ENCODE assay signal across 10 mouse cellular contexts in the genomic region with DNA sequence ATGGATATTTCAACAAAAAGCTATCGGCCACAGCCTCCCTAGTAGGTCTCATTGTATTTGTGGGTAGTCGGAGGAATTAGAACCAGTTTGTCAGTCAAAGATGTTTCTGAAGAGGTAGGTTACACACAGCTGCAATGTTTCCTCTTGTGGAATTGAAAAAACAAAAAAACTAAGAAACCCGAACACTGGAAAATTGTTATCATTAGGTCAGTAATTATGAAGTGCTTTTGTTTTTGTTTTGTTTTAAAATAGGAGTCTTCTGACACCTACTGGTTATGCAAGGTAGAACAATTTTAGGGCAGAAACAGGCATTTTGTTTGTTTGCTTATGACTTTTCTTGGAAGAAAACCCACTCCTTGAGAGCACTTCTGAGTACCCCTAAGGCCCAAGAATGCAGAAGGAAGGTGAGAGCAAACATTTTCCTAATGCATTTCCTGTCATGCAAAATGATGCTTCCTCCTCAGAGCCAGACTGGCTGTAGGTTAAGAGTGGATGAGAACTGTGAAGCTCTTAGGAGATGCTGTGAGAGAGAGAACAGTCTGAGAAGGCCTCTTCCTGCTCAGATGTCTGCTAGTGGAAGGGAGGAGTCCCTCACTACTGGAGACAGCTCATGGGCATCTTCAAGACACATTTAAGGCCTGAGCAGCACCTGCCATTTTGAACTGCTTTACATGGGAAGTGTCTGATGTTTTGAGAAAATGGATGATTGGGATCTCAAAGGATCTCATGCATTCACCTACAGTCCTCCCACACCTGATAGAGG. TPM values are rescaled to one million over a fixed set of nuclear protein-coding genes. Genes with fewer than 3 reads are reported as not detected.
DNase-seq lines count a peak whose midpoint lies in the region; ATAC-seq and TF ChIP-seq lines count a peak whose summit lies in the region.
"Had no signal": no experiment of that assay in that cellular context is flagged by ENCODE, and none has a peak within 500 bp of the region (broad histone marks: within the 10 kb centered on the region; RNA-seq: fewer than 3 reads in every experiment).

No protein-coding gene starts in this region.

- no peaks in the 10 kb centered on the region for H3K9me3 ChIP-seq in intestine, postnatal 0 days (ENCODE audit: control insufficient read depth)
- H3K9me3 ChIP-seq in intestine, embryonic 16.5 days (ENCODE audit: control insufficient read depth, low read length) = no peaks in the 10 kb centered on the region
- H3K9me3 ChIP-seq in E14TG2a.4 (ENCODE audit: low read length) = no peaks in the 10 kb centered on the region; the same call in 1 of the 2 replicates
- H3K9me3 ChIP-seq: limb, embryonic 15.5 days had no signal

- H3K27ac ChIP-seq in intestine, postnatal 0 days (ENCODE audit: low read depth, low read length) = no peak overlapping the region
- H3K27ac ChIP-seq in intestine, embryonic 16.5 days (ENCODE audit: low read length) = no peak overlapping the region
- H3K27ac ChIP-seq: limb, embryonic 15.5 days had no signal

- no peak overlapping the region for H3K9ac ChIP-seq in intestine, postnatal 0 days (ENCODE audit: low read depth, low read length)
- H3K9ac ChIP-seq in intestine, embryonic 16.5 days (ENCODE audit: low read depth, low read length) = no peak overlapping the region
- H3K9ac ChIP-seq: limb, embryonic 15.5 days had no signal

- TF ChIP-seq CTCF in intestine, postnatal 0 days (IDR thresholded peaks at IDR 0.05; ENCODE audit: low read depth) = peak; percentile 72
- peak; percentile 49 for TF ChIP-seq CTCF in E14TG2a.4 (conservative IDR thresholded peaks at IDR 0.05; ENCODE audit: low read length)

- peak overlapping the region; percentile 27; the same call in 1 of the 2 replicates for H3K4me2 ChIP-seq in intestine, postnatal 0 days (replicated peaks; ENCODE audit: low read depth)
- no peak overlapping the region for H3K4me2 ChIP-seq in intestine, embryonic 16.5 days (ENCODE audit: low read depth, low read length)
- H3K4me2 ChIP-seq: limb, embryonic 15.5 days had no signal

- H3K27me3 ChIP-seq in intestine, postnatal 0 days (replicated peaks; ENCODE audit: control insufficient read depth, insufficient read depth, low read length) = no peaks in the 10 kb centered on the region
- no peaks in the 10 kb centered on the region for H3K27me3 ChIP-seq in intestine, embryonic 16.5 days (replicated peaks; ENCODE audit: control insufficient read depth, insufficient read depth, low read length)
- H3K27me3 ChIP-seq in E14TG2a.4 (ENCODE audit: insufficient read depth, low read length) = no peaks in the 10 kb centered on the region
- H3K27me3 ChIP-seq: limb, embryonic 15.5 days had no signal

- no peaks in the 10 kb centered on the region for H3K36me3 ChIP-seq in intestine, postnatal 0 days (ENCODE audit: control insufficient read depth, insufficient read depth)
- no peaks in the 10 kb centered on the region for H3K36me3 ChIP-seq in intestine, embryonic 16.5 days (ENCODE audit: control insufficient read depth, insufficient read depth, low read length)
- H3K36me3 ChIP-seq in E14TG2a.4 (ENCODE audit: insufficient read depth, low read length) = no peaks in the 10 kb centered on the region
- H3K36me3 ChIP-seq: limb, embryonic 15.5 days had no signal

- ATAC-seq in intestine, postnatal 0 days = no peak
- ATAC-seq in intestine, embryonic 16.5 days = no peak

- WGBS in intestine, postnatal 0 days = 55% methylated on average over 3 of the region's 3 CpGs
- 51% methylated on average over 3 of the region's 3 CpGs for WGBS in intestine, embryonic 16.5 days

- H3K4me3 ChIP-seq in intestine, postnatal 0 days (ENCODE audit: low read depth, low read length) = no peak overlapping the region
- no peak overlapping the region for H3K4me3 ChIP-seq in intestine, embryonic 16.5 days (ENCODE audit: low read length)
- H3K4me3 ChIP-seq in E14TG2a.4 (replicated peaks; ENCODE audit: low read length) = no peak overlapping the region
- H3K4me3 ChIP-seq: limb, embryonic 15.5 days had no signal

- DNase-seq in 416B (ENCODE audit: low read depth) = peak; percentile 71
- DNase-seq in induced T-regulatory cell, adult 2 months (ENCODE audit: low read depth) = peak; percentile 52
- DNase-seq in adrenal gland, adult 2 months = no peak
- DNase-seq in c-Kit-positive CD71-positive TER-119-positive erythroid progenitor cells, embryonic 14.5 days (ENCODE audit: low spot score) = no peak
- DNase-seq: adrenal gland, postnatal 25 days; gastrocnemius, postnatal 25 days had no signal

- H3K4me1 ChIP-seq in intestine, postnatal 0 days (replicated peaks; ENCODE audit: control insufficient read depth, insufficient read depth, low read length) = no peaks in the 10 kb centered on the region
- H3K4me1 ChIP-seq in intestine, embryonic 16.5 days (ENCODE audit: control insufficient read depth, insufficient read depth, low read length) = peaks cover 7% of the 10 kb centered on the region; the same call in 1 of the 2 replicates
- H3K4me1 ChIP-seq in E14TG2a.4 (replicated peaks; ENCODE audit: low read depth, low read length) = peaks cover 7% of the 10 kb centered on the region

RNA-seq across cellular contexts. Expression of a gene that starts 14.9 kb away (rescaled TPM):
- 6.4 and 7.3 TPM in 2 replicates for polyA plus RNA-seq in intestine, postnatal 0 days (2015; fragmentation: Nextera tagmentation; extraction: Ambion mirVana)
- polyA plus RNA-seq in intestine, embryonic 16.5 days (2015; fragmentation: Nextera tagmentation; extraction: Ambion mirVana) = 7.4 and 8.9 TPM in 2 replicates
- total RNA-seq in adrenal gland, adult 2 months (2021) = 10 to 100 TPM; 27.9 to 33.3 TPM
- polyA plus RNA-seq in adrenal gland, adult 2 months (2012; rRNA removed) = 12.7 and 13.4 TPM in 2 replicates

RNA-seq across cellular contexts. Expression of a gene that starts 15.1 kb away (rescaled TPM):
- 57.9 and 72.0 TPM in 2 replicates for polyA plus RNA-seq in intestine, postnatal 0 days (2015; fragmentation: Nextera tagmentation; extraction: Ambion mirVana)
- polyA plus RNA-seq in intestine, embryonic 16.5 days (2015; fragmentation: Nextera tagmentation; extraction: Ambion mirVana) = 54.6 and 63.1 TPM in 2 replicates
- total RNA-seq in adrenal gland, adult 2 months (2021) = 100 to 1,000 TPM in 1 of 2 experiments, 10 to 100 TPM in 1; 87.3 to 125 TPM
- polyA plus RNA-seq in adrenal gland, adult 2 months (2012; rRNA removed) = 300 and 469 TPM in 2 replicates

Comparison
In these comparisons a context has a peak if more than half of its experiments do, and no peak if none do; other contexts are left out.
1. DNase-seq: peak in 416B (single experiment) and induced T-regulatory cell, adult 2 months (single experiment); none in adrenal gland, adult 2 months (single experiment) and c-Kit-positive CD71-positive TER-119-positive erythroid progenitor cells, embryonic 14.5 days (single experiment).